Mouse (Mus musculus): ENCODE measurements at regions not wholly inside any gene's neighbourhood (a gene's known extent, or its start where the extent isn't known, plus 50 kb on each side); places are given as distances from the start of the nearest gene placed in this dataset.

DNA sequence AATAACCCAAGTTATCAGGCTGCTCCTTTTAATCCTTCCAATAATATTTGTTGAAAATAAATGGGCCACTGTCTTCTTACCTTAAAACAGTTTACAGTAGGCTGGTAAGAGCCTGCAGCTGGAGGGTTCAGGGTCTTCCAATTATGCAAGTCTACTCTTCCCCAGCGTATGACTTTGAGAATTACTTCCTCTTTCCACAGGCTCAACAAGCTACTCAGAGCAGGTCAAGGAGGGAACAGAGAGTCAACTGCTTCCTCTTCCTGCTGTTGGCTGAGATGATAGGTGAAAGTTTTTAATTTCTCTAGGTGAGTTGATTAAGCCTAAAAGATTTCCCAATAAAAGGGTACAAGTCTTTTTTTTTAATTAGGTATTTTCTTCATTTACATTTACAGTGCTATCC is 176.9 kb upstream of the Nampt start:
- DNase-seq (ENCODE audit: low spot score): no peak

DNA sequence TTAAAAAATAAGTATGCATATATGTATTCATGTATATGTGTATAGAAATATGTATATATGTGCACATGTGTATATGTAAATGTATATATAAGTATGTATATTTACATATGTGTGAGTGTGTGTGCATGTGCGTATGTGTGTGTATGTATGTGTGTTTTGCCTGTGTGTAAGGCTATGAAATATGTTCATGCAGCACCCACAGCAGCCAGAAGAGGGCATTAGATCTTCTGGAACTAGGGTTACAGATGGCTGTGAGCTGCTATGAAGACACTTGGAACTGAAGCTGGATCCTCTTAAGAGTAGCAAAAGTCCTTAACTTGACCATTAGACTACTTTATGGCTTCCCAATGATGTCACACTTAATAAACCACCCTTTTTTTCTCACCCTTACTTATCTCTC is 166.2 kb upstream of the Nampt start:
- no peak for DNase-seq (ENCODE audit: low spot score)

DNA sequence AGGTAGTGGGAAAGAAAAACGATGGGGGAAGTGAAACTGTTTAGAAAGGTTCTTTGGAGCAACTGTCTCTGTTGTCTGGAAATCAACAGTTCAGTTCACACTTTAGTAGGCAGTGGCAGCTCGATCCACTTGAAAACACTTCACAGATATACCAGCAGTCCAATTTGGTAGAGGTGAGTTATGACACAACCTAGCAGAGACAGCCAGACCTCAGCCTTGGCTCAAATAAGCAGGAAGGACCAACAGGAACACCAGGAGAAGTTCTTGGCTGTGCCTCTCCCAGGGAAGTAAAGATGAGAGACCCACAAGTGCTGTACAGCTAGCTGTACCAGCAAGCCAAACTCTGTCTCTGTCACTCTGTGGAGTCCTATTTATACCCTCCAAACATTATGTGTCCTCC is 163.2 kb upstream of the Nampt start:
- no peak for DNase-seq (ENCODE audit: low spot score)

DNA sequence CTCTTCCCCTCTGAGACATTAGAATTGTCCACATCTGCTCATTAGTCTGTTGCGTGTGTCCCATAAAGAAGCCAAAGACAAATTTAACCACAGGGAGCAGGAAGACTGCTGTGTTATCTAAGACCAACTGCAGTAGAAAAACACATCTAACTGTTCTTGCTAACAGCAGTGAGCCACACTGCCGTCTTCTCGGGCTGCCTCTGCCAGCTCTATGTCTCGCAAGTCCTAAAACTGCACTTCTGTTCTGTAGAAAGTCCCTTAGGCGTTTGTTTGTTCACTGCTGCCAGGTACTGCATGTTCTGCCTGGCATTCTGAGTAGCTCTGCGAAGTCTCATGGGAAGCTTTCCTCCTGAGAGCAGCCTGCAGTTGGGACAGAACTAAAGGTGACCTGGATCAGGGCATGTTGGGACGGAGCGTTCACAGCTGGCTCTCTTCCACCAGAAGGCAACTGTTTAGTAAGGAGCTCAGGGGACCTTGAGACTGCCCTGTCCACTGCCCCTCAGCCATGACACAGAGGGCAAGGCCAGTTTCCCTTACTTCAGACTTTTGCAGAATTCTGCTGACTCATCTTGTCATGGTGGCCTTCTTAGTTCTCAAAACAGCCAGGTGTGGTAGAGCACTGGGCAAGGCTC is 157.4 kb upstream of the Nampt start:
- peak; percentile 18 for DNase-seq (ENCODE audit: low spot score)

DNA sequence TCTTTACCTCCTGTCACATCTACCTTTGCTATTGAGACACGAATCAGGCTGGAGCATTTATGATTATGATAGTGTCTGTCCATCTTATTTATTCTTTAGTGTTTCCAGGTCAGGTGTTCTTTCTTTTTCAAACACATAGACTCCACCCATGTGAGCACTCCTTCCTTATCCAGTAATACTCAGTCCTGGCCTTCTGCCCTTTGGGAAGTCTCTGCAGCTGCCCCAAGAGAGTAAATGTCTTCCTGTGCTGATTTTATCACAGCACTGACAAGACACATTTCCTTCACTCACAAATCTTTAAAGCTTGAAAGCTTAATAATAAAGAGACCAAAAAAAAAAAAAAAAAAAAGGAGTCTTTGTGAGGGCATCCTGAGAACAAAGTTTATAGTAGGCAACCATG is 153.3 kb upstream of the Nampt start:
- DNase-seq (ENCODE audit: low spot score): no peak

DNA sequence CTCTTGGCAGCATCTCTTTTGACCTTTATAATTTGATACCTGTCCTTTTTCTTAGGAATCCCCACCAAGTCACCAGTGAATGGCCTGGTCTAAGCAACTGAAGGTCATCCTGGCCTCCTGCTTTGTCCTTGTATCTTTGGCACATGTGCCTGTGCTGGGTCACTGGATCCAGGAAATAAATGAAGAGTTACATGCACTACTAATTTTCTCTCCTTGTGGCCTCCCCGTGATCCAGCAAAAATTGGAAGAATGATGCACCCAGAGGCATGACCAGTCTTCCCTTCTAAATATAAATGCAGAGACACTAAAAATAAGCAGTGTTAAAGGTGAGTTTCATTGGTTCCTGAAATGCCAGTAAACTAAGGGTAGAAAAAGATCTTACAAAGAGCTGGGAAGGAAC is 141.4 kb upstream of the Nampt start:
- DNase-seq (ENCODE audit: low spot score): no peak

DNA sequence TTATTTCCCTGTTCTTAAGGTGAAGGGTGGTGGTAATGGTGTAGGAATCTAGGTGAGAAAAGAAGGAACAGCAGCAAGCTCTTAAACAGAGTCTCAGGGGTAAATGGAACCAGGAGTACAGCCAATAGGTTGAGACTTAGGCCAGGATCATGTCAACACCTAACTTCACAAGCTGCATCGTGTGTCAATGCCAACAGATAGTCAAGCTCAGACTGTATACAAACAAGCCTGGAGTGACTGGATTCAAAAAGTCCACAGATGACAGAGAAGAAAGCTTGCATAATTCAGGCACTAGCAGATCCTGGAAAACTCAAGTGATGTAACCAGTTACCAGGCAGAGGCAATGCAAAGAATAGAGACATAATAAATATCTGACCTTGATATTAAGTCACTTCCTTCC is 140.6 kb upstream of the Nampt start:
- DNase-seq (ENCODE audit: low spot score): no peak

DNA sequence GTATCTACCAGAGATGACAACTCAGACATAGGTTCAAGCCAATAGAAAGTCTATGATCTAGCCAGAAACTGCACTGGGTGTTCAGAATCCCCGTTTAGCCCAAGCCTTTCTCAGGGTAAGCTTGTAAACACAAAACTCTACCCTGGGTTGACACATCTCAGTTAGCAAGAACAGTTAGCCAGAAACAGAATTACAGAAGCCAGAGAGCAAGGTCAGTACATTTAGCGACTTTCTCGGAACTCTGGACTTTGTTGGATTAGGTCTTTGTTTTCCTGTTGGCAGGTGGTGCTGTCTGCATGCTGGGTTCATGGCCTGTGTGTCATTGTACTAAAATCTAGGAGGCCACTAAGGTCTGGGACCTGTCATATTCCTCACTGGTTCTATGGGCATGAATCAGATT is 137.4 kb upstream of the Nampt start:
- no peak for DNase-seq (ENCODE audit: low spot score)

DNA sequence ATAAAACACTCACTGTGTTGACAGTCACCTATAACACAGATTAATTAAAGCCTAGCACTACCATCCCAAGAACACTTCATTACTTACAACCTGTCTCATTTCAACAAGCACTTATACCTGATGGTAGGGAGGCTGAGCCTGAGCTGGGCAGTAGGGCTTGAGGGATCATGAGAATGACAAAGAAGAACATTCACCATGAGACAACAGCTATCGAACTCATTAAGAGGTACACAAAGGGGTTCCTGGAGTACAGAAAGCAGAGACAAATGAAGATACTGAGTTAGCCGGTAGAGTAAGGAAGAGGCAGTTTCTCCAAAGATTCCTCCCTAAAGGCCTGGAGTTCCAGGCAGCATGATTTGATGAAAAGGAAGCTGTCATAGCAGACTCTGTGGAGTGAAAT is 136.0 kb upstream of the Nampt start:
- DNase-seq (ENCODE audit: low spot score): no peak

DNA sequence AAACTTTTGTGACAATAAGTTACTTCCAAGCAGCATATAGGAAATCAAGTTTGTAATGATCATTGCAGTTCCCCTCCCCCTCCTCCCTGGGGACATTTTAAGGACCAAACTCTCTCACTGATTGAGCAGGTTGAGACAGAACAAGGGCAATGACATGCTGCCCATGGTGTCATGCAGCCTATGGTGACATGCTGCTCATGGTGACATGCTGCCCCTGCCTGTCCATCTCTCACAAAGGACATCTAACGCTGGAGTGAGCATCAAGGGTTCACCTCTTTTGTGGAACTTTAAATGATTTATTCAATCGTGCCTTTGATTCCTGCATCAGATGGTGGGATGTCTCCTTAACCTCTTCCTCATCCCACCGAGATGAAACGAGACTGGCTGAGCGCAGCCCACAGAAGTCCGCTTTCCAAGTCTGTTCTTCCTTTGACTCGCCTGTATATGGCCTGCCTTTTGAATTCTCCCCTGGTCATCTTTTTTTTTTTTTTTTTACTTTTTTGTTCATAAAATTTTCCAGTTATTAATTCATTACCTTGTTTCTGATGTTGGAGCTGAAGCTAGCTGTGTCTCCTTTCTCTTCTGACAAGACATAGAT is 133.5 kb upstream of the Nampt start:
- no peak for DNase-seq (ENCODE audit: low spot score)

DNA sequence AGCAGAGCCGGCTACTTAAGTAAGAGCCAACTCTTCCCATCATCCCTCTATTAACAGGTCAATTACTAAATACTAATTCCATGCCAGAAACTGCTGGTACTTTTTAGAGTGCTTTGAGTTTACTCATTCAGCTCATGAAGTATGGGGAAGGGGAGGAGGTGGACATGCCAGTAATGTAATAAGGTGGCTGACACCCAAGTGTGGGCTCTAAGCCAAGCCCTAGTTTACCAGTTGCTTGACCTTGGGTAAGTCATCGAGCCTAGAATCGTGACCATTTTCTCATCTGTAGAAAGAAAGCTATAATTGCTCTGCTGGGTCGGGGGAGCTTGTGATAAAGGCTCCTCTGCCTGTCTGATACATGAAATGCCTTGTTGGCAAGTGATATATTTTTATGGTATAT is 130.0 kb upstream of the Nampt start:
- no peak for DNase-seq (ENCODE audit: low spot score)

DNA sequence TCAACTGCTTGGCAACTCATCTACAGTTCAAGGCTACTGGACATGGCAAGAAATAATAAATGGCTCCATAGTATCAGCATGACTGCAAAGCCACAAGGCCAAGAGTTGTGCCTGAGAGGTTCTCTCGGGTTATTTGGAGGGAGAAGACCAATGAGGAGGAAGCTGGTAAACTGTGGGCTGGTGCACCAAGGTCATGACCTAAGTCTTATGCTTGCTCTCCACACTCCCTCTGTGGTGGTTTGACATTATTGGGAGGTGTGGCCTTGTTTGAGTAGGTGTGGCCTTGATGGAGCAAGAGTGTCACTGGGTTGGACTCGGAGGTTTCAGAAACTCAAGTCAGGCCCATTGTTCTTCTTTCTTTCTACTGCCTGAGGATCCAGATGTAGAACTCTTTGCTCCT is 129.2 kb upstream of the Nampt start:
- DNase-seq (ENCODE audit: low spot score): no peak

DNA sequence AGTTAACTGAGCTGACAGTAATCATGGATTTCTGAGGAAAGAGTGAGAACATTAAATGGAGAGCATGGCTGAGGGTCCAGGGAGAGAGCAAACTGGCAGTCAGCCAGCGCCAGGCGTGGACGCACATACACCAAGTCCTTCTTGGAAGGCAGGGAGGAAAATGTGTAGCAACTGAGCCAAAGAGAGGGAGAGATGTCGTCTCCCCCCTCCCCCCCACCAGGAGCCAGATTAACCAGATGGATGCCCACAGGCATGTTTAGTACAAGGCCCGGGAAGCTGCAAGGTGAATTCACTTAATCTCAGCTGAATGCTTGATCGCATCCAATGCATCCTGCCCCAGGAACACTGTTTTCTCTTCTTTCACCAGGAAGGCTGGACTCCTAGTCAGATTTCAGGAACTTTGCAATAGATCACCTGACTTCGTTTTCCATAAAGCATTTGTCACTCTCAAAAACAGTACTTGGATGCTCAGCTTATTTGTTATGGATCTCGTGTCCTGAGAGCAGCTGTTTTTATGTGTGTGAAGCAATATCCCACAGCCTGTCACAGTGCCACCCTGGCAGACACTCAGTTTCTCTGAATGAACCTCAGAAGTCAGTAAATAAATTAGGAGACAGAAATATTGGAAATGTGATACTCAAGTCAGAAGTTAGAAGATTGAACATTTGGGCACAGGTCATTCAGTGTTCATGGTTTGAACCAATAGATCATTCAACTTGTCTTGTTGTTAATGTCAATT is 127.1 kb upstream of the Nampt start:
- no peak for DNase-seq (ENCODE audit: low spot score)

DNA sequence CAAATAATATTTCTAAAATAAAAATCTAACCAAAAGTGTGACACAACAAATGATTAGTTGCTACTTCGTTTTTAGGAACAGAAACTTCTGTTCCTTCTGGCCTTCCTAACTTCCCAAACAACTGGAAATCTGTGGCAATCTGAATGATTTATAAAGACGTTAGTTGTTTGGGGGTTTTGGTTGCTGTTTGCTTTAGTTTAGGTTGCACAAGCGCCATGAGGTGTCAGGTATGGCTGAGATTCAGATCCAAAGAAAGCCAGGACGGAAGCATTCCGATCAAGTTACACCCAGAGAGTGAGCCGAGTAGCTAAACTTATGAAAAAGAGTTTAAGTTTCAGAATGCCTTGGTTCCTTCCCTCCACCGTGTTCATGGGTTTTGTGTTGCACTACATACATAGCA is 126.4 kb upstream of the Nampt start:
- DNase-seq (ENCODE audit: low spot score): no peak

DNA sequence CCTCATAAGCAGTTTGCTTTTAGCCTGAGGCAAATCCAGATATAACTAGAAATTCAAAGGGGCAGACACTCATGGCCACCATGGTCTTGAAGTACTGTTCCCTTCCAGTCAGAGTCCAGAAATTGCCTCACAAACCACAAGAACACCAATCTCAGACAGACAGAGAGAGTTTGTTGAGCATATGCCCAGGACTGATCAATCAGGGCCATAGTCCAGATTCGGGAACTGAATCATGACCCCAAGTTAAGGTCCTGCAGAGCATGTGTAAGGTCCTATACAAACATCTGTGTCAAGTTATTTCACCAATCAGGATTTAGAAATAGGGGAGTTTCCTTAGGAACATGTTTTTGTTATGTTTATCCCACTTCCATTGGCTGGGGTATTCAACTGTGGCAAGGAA is 125.7 kb upstream of the Nampt start:
- no peak for DNase-seq (ENCODE audit: low spot score)

DNA sequence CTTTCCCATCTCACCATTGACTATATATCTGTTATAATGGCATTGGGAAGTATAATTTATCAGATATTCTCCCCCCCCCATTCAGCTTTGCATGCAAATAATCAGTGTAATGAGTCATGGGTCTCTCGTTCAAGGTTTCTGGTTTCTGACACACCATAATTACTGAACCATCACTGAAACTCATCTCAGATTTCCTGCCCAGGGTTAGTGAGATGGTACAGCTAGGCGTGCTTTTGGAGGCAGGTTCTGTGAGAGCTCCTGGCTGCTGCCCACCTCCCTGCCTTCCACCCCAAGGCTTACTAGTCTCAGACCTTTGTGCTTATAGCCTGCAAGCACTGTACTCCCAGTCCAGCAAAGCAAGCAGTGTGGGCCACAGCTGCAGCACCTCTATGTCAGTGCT is 122.5 kb upstream of the Nampt start:
- DNase-seq (ENCODE audit: low spot score): no peak

DNA sequence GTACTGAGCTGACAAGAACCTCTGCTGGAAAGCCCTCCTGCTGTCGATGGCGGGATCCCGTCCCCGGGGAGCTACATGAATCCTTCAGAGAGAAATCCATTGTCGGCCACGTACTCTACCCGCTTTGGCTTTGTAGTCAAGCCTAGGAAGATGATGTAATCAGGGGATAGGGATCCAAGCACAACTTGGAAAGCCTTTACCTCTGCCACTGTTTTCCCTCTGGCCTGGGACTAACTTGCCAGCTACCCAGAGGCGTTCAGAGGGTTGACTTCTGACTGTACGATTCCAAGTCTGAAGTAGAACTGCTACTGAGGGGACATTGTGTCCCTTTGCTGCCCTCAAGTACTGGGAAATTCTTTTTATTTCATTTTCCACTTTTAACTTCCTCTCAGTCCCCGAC is 110.2 kb upstream of the Nampt start:
- DNase-seq (ENCODE audit: low spot score): no peak

DNA sequence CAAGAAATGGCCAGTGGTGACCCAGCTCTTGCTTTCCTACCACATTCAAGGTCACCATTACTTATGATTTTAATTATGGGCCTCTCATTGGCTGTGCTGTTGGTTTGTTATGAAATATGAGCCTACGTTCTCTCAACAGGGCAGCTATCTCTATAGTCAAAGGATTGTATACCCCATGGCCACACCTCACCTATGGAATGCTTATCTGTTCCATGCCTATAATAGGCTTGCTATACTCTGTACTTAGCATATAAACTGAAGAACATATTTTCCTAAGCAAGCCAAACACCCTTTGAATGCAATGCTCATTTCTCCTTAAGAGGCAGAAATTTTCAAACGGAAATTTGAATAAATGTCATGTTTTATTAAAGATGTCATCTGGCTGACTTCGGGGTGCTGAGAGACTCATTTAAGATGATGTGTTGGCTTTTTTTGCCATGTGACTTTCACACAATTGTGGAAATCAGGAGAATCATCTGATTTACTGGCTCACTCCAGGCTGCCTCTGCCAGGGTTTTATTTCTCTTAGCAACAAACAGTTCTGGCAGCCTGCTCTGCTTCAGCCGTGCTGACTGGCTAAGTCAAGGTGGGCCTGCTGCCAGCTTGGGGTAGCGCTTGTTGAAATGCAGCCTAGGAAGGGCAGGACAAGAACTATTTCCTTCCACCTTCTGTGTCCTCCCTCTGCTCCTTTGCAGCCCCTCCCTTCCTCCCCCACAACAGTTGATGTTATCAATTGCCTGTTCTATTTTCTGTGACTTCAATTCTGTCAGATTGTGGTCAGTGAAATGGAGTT is 102.0 kb upstream of the Nampt start:
- peak; percentile 89 for DNase-seq (ENCODE audit: low spot score)

DNA sequence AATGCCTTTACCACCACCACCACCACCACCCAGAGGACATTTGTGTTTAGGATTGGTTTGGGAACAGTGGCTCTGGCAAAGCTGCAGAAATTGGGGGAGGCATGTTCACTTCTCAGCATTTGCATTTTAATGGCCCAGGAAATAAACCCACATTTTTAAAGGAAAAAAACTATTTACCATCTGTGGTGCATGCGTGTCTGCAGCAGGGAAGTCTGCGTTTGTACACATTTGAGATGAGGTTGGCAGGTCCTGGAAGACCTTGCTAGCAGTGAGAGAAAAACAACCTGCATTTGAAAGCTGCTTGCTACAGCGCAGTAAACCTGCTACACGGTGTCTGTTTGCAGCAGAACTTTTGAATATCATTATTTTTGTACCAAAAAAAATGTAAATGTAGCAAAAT is 100.1 kb upstream of the Nampt start:
- peak; percentile 40 for DNase-seq (ENCODE audit: low spot score)

DNA sequence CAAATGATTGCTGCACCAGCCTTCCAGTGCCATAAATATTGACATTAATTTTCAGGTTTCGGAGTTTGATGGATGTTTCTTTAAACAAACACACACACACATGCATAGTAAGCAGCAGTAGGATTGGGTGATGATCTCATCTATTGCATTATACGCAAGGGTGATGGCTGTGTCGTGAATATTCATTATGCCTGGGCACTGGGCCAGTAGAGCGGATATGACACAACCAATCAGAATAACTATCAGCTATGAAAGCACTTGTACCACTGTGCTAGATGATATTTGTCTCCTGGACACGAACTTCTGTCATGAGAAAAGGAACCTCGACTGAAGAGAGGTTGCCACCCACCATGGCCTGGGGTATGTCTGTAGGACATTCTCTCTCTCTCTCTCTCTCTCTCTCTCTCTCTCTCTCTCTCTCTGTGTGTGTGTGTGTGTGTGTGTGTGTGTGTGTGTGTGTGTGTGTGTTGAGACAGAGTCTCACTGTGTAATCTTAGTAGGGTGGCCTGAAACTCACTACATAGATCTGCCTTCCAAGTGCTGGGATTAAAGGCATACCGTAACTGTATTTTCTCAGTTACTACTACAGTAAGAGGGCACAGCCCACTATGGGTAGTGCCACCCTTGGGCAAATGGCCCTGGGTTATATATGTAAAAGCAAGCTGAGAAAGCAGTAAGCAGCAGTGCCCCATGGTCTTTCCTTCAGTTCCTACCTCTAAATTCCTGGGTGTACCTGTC is 94.7 kb upstream of the Nampt start:
- DNase-seq (ENCODE audit: low spot score): no peak

DNA sequence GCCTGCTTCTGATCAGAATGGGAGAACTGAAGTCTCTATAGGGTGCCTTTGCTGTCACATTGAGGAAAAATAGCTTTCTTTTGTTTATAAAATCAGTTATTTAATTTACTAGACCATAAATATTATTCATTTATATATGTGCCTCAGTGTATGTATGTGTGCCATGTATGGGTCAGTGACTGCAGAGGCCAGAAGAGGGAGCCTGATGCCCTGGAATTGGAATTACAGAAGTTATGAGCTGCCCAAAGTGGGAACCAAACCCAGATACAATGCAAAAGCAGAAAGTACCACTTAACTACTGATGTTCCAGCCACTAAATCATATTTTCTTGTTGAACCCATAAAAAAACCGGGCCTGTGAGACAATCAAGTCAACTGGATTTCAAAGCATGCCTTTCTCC is 91.8 kb upstream of the Nampt start:
- no peak for DNase-seq (ENCODE audit: low spot score)

DNA sequence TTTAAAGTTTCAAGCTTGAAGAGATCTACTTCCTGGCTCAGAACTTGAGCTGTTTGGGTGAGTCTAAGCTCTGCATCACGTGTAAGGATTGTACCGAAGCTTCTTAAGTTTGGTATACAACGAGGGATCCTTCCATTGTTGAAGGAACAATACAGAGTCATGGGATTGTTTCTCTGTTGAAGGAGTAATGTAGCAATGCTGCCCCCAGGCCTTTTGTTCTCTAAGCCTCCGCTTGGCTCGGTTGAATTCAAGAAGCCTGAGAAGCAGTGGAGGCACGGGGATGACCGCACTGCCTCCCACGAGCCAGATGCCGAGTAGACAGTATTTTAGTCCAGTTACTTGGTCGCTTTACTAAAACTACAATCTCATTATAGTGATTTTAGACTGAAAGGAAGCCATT is 90.9 kb upstream of the Nampt start:
- no peak for DNase-seq (ENCODE audit: low spot score)
